Mouse (Mus musculus) stomach, embryonic 14.5 days (tissue): ENCODE measurements around the gene Tomm7. TPM values are rescaled to one million over a fixed set of nuclear protein-coding genes. Genes with fewer than 3 reads are reported as not detected.
"Not testable (repeated sequence)": the region's sequence is repeated elsewhere in the genome, so short reads cannot be mapped to it uniquely, and the experiment has no call there.

Experiments used
- ATAC-seq: fragments of 200-750 bp; cut with Nextera tagmentation; 2 replicates; pipeline ENCODE4 v1.8.0; 2017; ENCODE audit warnings: low read depth, moderate TSS enrichment; ENCODE audit not compliant: insufficient number of reproducible peaks, insufficient read depth, low FRiP score
- H3K27ac ChIP-seq: fragments of 300-500 bp; sonication (generic); 2 replicates; pipeline ENCODE4 v1.5.1; 2014; ENCODE audit warnings: mild to moderate bottlenecking, low read length, moderate library complexity, mixed read lengths
- H3K27me3 ChIP-seq: fragments of 300-500 bp; sonication (generic); 2 replicates; pipeline ENCODE4 v1.6.1; 2014; ENCODE audit warnings: low read length, control low read depth, mixed read lengths; ENCODE audit not compliant: control insufficient read depth, insufficient read depth
- H3K36me3 ChIP-seq: fragments of 300-500 bp; sonication (generic); 2 replicates; pipeline ENCODE4 v1.6.1; 2014; ENCODE audit warnings: mild to moderate bottlenecking, control low read depth, low read length, moderate library complexity, mixed read lengths; ENCODE audit not compliant: control insufficient read depth, insufficient read depth
- H3K4me1 ChIP-seq: fragments of 300-500 bp; sonication (generic); 2 replicates; pipeline ENCODE4 v1.6.1; 2014; ENCODE audit warnings: low read length, control low read depth, mixed read lengths; ENCODE audit not compliant: control insufficient read depth, insufficient read depth
- H3K4me2 ChIP-seq: fragments of 300-500 bp; sonication (generic); replicated peaks from 2 replicates; pipeline ENCODE4 v1.6.1; 2014; ENCODE audit warnings: low read depth, low read length, control low read depth
- H3K4me3 ChIP-seq: fragments of 300-500 bp; sonication (generic); 2 replicates; pipeline ENCODE4 v1.5.1; 2014; ENCODE audit warnings: low read depth, low read length, control low read depth
- H3K9ac ChIP-seq: fragments of 300-500 bp; sonication (generic); replicated peaks from 2 replicates; pipeline ENCODE4 v1.6.1; 2014; ENCODE audit warnings: low read depth, mild to moderate bottlenecking, control low read depth, low read length, moderate library complexity, mixed read lengths
- H3K9me3 ChIP-seq: fragments of 300-500 bp; sonication (generic); 2 replicates; pipeline ENCODE4 v1.6.1; 2016; ENCODE audit warnings: low read depth, low read length, control low read depth; ENCODE audit not compliant: control insufficient read depth
- WGBS: fragments of 180-500 bp; shearing (Covaris S2); extraction: QIAGEN DNeasy Blood & Tissue Kit; methylation state at CpG from one replicate; pipeline ENCODE4 v1.1.7; 2014; 5-methylcytosine and 5-hydroxymethylcytosine counted together
- polyA plus RNA-seq: library from polyadenylated mRNA; unstranded; fragments of >200 nt; fragmentation: Nextera tagmentation; extraction: Ambion mirVana; gene quantifications from 2 replicates; pipeline ENCODE4 v1.2.1, GENCODE M21; 2014

Tomm7 gene
- polyA plus RNA-seq, 1 experiment from 2014 or later, result 131 TPM

GRCm38 (mm10) chr5:23844531-23844841 lies 525 bp upstream of the Tomm7 start:
- Histone ChIP-seq H3K27ac (peak overlapping the region; percentile 90), H3K36me3 (no peaks in the 10 kb centered on the region; the same call in 1 of the 2 replicates), H3K4me1 (peaks cover 4% of the 10 kb centered on the region; the same call in 1 of the 2 replicates), H3K27me3 (no peaks in the 10 kb centered on the region), H3K4me2 (peak overlapping the region; percentile 50), H3K9ac (peak overlapping the region; percentile 53), H3K4me3 (peak overlapping the region; percentile 72), H3K9me3 (no peaks in the 10 kb centered on the region)
- 0 out of 2 replicates have a peak, but pooled peaks have one; percentile 5 for ATAC-seq
- 33% methylated on average over 7 of the region's 7 CpGs for WGBS

GRCm38 (mm10) chr5:23838158-23838557 lies 5.8 kb downstream of the Tomm7 start:
- no peak overlapping the region for H3K27ac ChIP-seq
- peaks cover 4% of the 10 kb centered on the region; the same call in 1 of the 2 replicates for H3K4me1 ChIP-seq
- H3K9ac ChIP-seq, result no peak overlapping the region
- no peaks in the 10 kb centered on the region for H3K9me3 ChIP-seq
- H3K4me2 ChIP-seq, result no peak overlapping the region
- 86% methylated on average over 7 of the region's 7 CpGs for WGBS
- no peak overlapping the region for H3K4me3 ChIP-seq
- no peak for ATAC-seq
- peaks cover 8% of the 10 kb centered on the region; the same call in 1 of the 2 replicates for H3K36me3 ChIP-seq
- no peaks in the 10 kb centered on the region for H3K27me3 ChIP-seq

- not testable (repeated sequence) for H3K27me3 ChIP-seq, H3K9ac ChIP-seq, H3K36me3 ChIP-seq, H3K4me1 ChIP-seq, H3K27ac ChIP-seq, H3K4me2 ChIP-seq, ATAC-seq, H3K9me3 ChIP-seq, H3K4me3 ChIP-seq
- WGBS, result 67% methylated on average over 1 of the region's 1 CpGs
Observed at GRCm38 (mm10) chr5:23835691-23836090, 8.3 kb downstream of the Tomm7 start.

GRCm38 (mm10) chr5:23830897-23831752 lies 12.8 kb downstream of the Tomm7 start:
- Histone ChIP-seq H3K9ac (no peak overlapping the region), H3K4me1 (no peaks in the 10 kb centered on the region), H3K4me2 (no peak overlapping the region; the same call in 1 of the 2 replicates), H3K27me3 (0 out of 2 replicates have a peak, but pooled peaks cover 3% of the 10 kb centered on the region), H3K27ac (no peak overlapping the region), H3K9me3 (no peaks in the 10 kb centered on the region), H3K4me3 (peak overlapping the region; percentile 12; the same call in 1 of the 2 replicates), H3K36me3 (no peaks in the 10 kb centered on the region)
- whole genome bisulfite sequencing, result 44% methylated on average over 58 of the region's 58 CpGs
- no peak for ATAC-seq

- Histone ChIP-seq H3K27ac (no peak overlapping the region), H3K36me3 (no peaks in the 10 kb centered on the region), H3K9ac (no peak overlapping the region), H3K27me3 (no peaks in the 10 kb centered on the region), H3K4me2 (no peak overlapping the region), H3K9me3 (no peaks in the 10 kb centered on the region), H3K4me1 (no peaks in the 10 kb centered on the region), H3K4me3 (no peak overlapping the region)
- no peak for ATAC-seq
- WGBS, result 32% methylated on average over 11 of the region's 11 CpGs
Observed at GRCm38 (mm10) chr5:23826321-23827004, 17.5 kb downstream of the Tomm7 start.

GRCm38 (mm10) chr5:23824171-23824733 lies 19.7 kb downstream of the Tomm7 start:
- H3K9me3 ChIP-seq, result no peaks in the 10 kb centered on the region
- H3K36me3 ChIP-seq, result peaks cover 8% of the 10 kb centered on the region; the same call in 1 of the 2 replicates
- no peaks in the 10 kb centered on the region for H3K4me1 ChIP-seq
- H3K4me2 ChIP-seq, result no peak overlapping the region
- H3K27ac ChIP-seq, result no peak overlapping the region
- no peak overlapping the region for H3K4me3 ChIP-seq
- no peak overlapping the region for H3K9ac ChIP-seq
- WGBS, result 78% methylated on average over 8 of the region's 8 CpGs
- ATAC-seq, result no peak
- no peaks in the 10 kb centered on the region for H3K27me3 ChIP-seq

GRCm38 (mm10) chr5:23822306-23822705 lies 21.7 kb downstream of the Tomm7 start:
- Histone ChIP-seq H3K4me2 (no peak overlapping the region), H3K36me3 (peaks cover 19% of the 10 kb centered on the region; the same call in 1 of the 2 replicates), H3K9ac (no peak overlapping the region), H3K9me3 (no peaks in the 10 kb centered on the region), H3K27ac (no peak overlapping the region), H3K4me1 (no peaks in the 10 kb centered on the region), H3K4me3 (no peak overlapping the region), H3K27me3 (no peaks in the 10 kb centered on the region)
- no peak for ATAC-seq
- 73% methylated on average over 11 of the region's 11 CpGs for WGBS

- H3K36me3 ChIP-seq, result peaks cover 60% of the 10 kb centered on the region
- H3K27me3 ChIP-seq, result no peaks in the 10 kb centered on the region
- 91% methylated on average over 15 of the region's 15 CpGs for WGBS
- H3K4me3 ChIP-seq, result no peak overlapping the region
- H3K9me3 ChIP-seq, result no peaks in the 10 kb centered on the region; the same call in 1 of the 2 replicates
- no peak overlapping the region for H3K4me2 ChIP-seq
- no peak for ATAC-seq
- no peak overlapping the region for H3K9ac ChIP-seq
- no peak overlapping the region for H3K27ac ChIP-seq
- no peaks in the 10 kb centered on the region for H3K4me1 ChIP-seq
Observed at GRCm38 (mm10) chr5:23816681-23817080, 27.3 kb downstream of the Tomm7 start.
